Mouse (Mus musculus) myocyte (in vitro differentiated cells): Measurements from ENCODE around the gene Angptl8.

Experiments
- E2F4 ChIP-seq: IDR thresholded peaks from one replicate; pipeline ENCODE4 v1.6.1; 2011; ENCODE audit warnings: mild to moderate bottlenecking, control low read depth, moderate library complexity; ENCODE audit not compliant: insufficient read depth
- POLR2A ChIP-seq: IDR thresholded peaks from one replicate; pipeline ENCODE4 v1.6.1; 2011; ENCODE audit warnings: low read depth, mild to moderate bottlenecking, control low read depth, moderate library complexity; ENCODE audit not compliant: insufficient read length
- TCF12 ChIP-seq: IDR thresholded peaks from one replicate; pipeline ENCODE4 v1.6.1; 2011; ENCODE audit warnings: mild to moderate bottlenecking, control low read depth; ENCODE audit not compliant: poor library complexity, insufficient read depth, severe bottlenecking

GRCm38 (mm10) chr9:21866641-21867040 is 31.3 kb downstream of the Angptl8 start:
- TF ChIP-seq POLR2A (no peak), TCF12 (no peak), E2F4 (no peak)
